Mouse (Mus musculus): ENCODE results near the gene Tmem14a. TPM values are rescaled to one million over a fixed set of nuclear protein-coding genes. Genes with fewer than 3 reads are reported as not detected.
A peak's percentile ranks its signal among the peaks of the same experiment; 100 is the strongest.
"Not testable (repeated sequence)": the region's sequence is repeated elsewhere in the genome, so short reads cannot be mapped to it uniquely, and the experiment has no call there.

The Tmem14a gene
- total RNA-seq, 1 experiment from 2014 or later = 2.4 TPM

- ATAC-seq (replicated peaks in 1 of 2; ENCODE audit: insufficient read depth in 1 of 2, low FRiP score in 2 of 2, low TSS enrichment in 1 of 2, low read depth in 1 of 2, poor library complexity in 2 of 2, severe bottlenecking in 2 of 2) = no peak
Measured at GRCm38 (mm10) chr1:21248560-21249390, 30.4 kb downstream of the Tmem14a start.

- ATAC-seq (replicated peaks in 1 of 2; ENCODE audit: insufficient read depth in 1 of 2, low FRiP score in 2 of 2, low TSS enrichment in 1 of 2, low read depth in 1 of 2, poor library complexity in 2 of 2, severe bottlenecking in 2 of 2) = no peak
Measured at GRCm38 (mm10) chr1:21251661-21252060, 33.3 kb downstream of the Tmem14a start.

- ATAC-seq (replicated peaks in 1 of 2; ENCODE audit: insufficient read depth in 1 of 2, low FRiP score in 2 of 2, low TSS enrichment in 1 of 2, low read depth in 1 of 2, poor library complexity in 2 of 2, severe bottlenecking in 2 of 2) = no peak
Measured at GRCm38 (mm10) chr1:21252566-21253302, 34.4 kb downstream of the Tmem14a start.

- no peak for ATAC-seq (replicated peaks in 1 of 2; ENCODE audit: insufficient read depth in 1 of 2, low FRiP score in 2 of 2, low TSS enrichment in 1 of 2, low read depth in 1 of 2, poor library complexity in 2 of 2, severe bottlenecking in 2 of 2)
Measured at GRCm38 (mm10) chr1:21253303-21253650, 34.9 kb downstream of the Tmem14a start.

- ATAC-seq (replicated peaks in 1 of 2; ENCODE audit: insufficient read depth in 1 of 2, low FRiP score in 2 of 2, low TSS enrichment in 1 of 2, low read depth in 1 of 2, poor library complexity in 2 of 2, severe bottlenecking in 2 of 2) = no peak
Measured at GRCm38 (mm10) chr1:21253856-21254255, 35.5 kb downstream of the Tmem14a start.

- no peak for ATAC-seq (replicated peaks in 1 of 2; ENCODE audit: insufficient read depth in 1 of 2, low FRiP score in 2 of 2, low TSS enrichment in 1 of 2, low read depth in 1 of 2, poor library complexity in 2 of 2, severe bottlenecking in 2 of 2)
Measured at GRCm38 (mm10) chr1:21255625-21256345, 37.4 kb downstream of the Tmem14a start.

- ATAC-seq (replicated peaks in 1 of 2; ENCODE audit: insufficient read depth in 1 of 2, low FRiP score in 2 of 2, low TSS enrichment in 1 of 2, low read depth in 1 of 2, poor library complexity in 2 of 2, severe bottlenecking in 2 of 2) = no peak
Measured at GRCm38 (mm10) chr1:21256391-21256790, 38.0 kb downstream of the Tmem14a start.

GRCm38 (mm10) chr1:21256871-21257270 is 38.5 kb downstream of the Tmem14a start:
- no peak for ATAC-seq (replicated peaks in 1 of 2; ENCODE audit: insufficient read depth in 1 of 2, low FRiP score in 2 of 2, low TSS enrichment in 1 of 2, low read depth in 1 of 2, poor library complexity in 2 of 2, severe bottlenecking in 2 of 2)

GRCm38 (mm10) chr1:21259981-21260380 is 41.6 kb downstream of the Tmem14a start:
- not testable (repeated sequence) for ATAC-seq (replicated peaks in 1 of 2; ENCODE audit: insufficient read depth in 1 of 2, low FRiP score in 2 of 2, low TSS enrichment in 1 of 2, low read depth in 1 of 2, poor library complexity in 2 of 2, severe bottlenecking in 2 of 2)

- ATAC-seq (replicated peaks in 1 of 2; ENCODE audit: insufficient read depth in 1 of 2, low FRiP score in 2 of 2, low TSS enrichment in 1 of 2, low read depth in 1 of 2, poor library complexity in 2 of 2, severe bottlenecking in 2 of 2) = no peak
Measured at GRCm38 (mm10) chr1:21262401-21262800, 44.0 kb downstream of the Tmem14a start.

- no peak for ATAC-seq (replicated peaks in 1 of 2; ENCODE audit: insufficient read depth in 1 of 2, low FRiP score in 2 of 2, low TSS enrichment in 1 of 2, low read depth in 1 of 2, poor library complexity in 2 of 2, severe bottlenecking in 2 of 2)
Measured at GRCm38 (mm10) chr1:21263986-21264385, 45.6 kb downstream of the Tmem14a start.

- ATAC-seq (replicated peaks in 1 of 2; ENCODE audit: insufficient read depth in 1 of 2, low FRiP score in 2 of 2, low TSS enrichment in 1 of 2, low read depth in 1 of 2, poor library complexity in 2 of 2, severe bottlenecking in 2 of 2) = no peak
Measured at GRCm38 (mm10) chr1:21264747-21265146, 46.4 kb downstream of the Tmem14a start.

- no peak for ATAC-seq (replicated peaks in 1 of 2; ENCODE audit: insufficient read depth in 1 of 2, low FRiP score in 2 of 2, low TSS enrichment in 1 of 2, low read depth in 1 of 2, poor library complexity in 2 of 2, severe bottlenecking in 2 of 2)
Measured at GRCm38 (mm10) chr1:21266766-21267165, 48.4 kb downstream of the Tmem14a start.

- not testable (repeated sequence) for ATAC-seq (replicated peaks in 1 of 2; ENCODE audit: insufficient read depth in 1 of 2, low FRiP score in 2 of 2, low TSS enrichment in 1 of 2, low read depth in 1 of 2, poor library complexity in 2 of 2, severe bottlenecking in 2 of 2)
Measured at GRCm38 (mm10) chr1:21267466-21267865, 49.1 kb downstream of the Tmem14a start.

GRCm38 (mm10) chr1:21271343-21272055 is 53.1 kb downstream of the Tmem14a start:
- ATAC-seq (replicated peaks in 1 of 2; ENCODE audit: insufficient read depth in 1 of 2, low FRiP score in 2 of 2, low TSS enrichment in 1 of 2, low read depth in 1 of 2, poor library complexity in 2 of 2, severe bottlenecking in 2 of 2) = peak; percentile 81 to 83

- ATAC-seq (replicated peaks in 1 of 2; ENCODE audit: insufficient read depth in 1 of 2, low FRiP score in 2 of 2, low TSS enrichment in 1 of 2, low read depth in 1 of 2, poor library complexity in 2 of 2, severe bottlenecking in 2 of 2) = peak in 1 of 2 experiments; percentile 36; a peak in 1 of 4 replicates
Measured at GRCm38 (mm10) chr1:21272056-21272431, 53.7 kb downstream of the Tmem14a start.

- ATAC-seq (replicated peaks in 1 of 2; ENCODE audit: insufficient read depth in 1 of 2, low FRiP score in 2 of 2, low TSS enrichment in 1 of 2, low read depth in 1 of 2, poor library complexity in 2 of 2, severe bottlenecking in 2 of 2) = no peak
Measured at GRCm38 (mm10) chr1:21273091-21273490, 54.7 kb downstream of the Tmem14a start.

Data from hematopoietic stem cell, adult 5-6 weeks (primary cell).